ENCODE assay signal across 9 mouse cellular contexts in the genomic region with DNA sequence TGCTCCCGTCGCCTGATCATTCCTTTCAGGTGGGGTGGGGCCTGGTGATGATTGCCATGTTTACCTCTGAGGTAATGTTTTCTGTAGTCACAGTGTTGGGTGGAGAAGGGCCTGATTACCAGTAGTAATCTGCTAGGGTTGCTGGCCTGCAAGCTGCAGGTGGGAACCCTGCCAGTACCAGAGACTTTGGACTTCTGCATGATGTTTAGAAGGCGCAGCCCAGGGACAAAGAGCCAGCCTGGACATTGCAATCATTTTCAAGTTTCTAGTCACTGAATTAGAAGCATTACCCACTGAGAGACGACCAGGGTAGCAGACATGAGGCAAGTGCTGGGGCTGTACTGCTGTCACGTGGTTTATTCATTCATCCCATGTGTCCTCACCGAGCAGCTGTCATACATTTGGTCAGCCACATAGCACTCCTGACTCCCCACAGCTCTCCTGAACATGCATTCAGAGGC.
DNase-seq lines count a peak whose midpoint lies in the region; ATAC-seq and TF ChIP-seq lines count a peak whose summit lies in the region.
"Had no signal": no experiment of that assay in that cellular context is flagged by ENCODE, and none has a peak within 500 bp of the region (broad histone marks: within the 10 kb centered on the region; RNA-seq: fewer than 3 reads in every experiment).

No protein-coding gene starts in this region.

- H3K9me3 ChIP-seq in heart, embryonic 16.5 days (replicated peaks; ENCODE audit: control insufficient read depth, low read length), result no peaks in the 10 kb centered on the region
- H3K9me3 ChIP-seq in limb, embryonic 14.5 days (ENCODE audit: control insufficient read depth, low read length), result no peaks in the 10 kb centered on the region
- H3K9me3 ChIP-seq: lung, embryonic 15.5 days had no signal

- no peaks in the 10 kb centered on the region for H3K27me3 ChIP-seq in heart, embryonic 16.5 days (ENCODE audit: control insufficient read depth, insufficient read depth, low read length)
- no peaks in the 10 kb centered on the region for H3K27me3 ChIP-seq in limb, embryonic 14.5 days (ENCODE audit: control insufficient read depth, insufficient read depth, low read length)
- H3K27me3 ChIP-seq: lung, embryonic 15.5 days had no signal

- no peak overlapping the region for H3K9ac ChIP-seq in heart, embryonic 16.5 days (ENCODE audit: low read length)
- H3K9ac ChIP-seq in limb, embryonic 14.5 days (ENCODE audit: low read depth, low read length, severe bottlenecking), result no peak overlapping the region
- H3K9ac ChIP-seq: lung, embryonic 15.5 days had no signal

- no peak for TF ChIP-seq POLR2A in limb, embryonic 14.5 days (IDR thresholded peaks at IDR 0.05; ENCODE audit: borderline replicate concordance, extremely low read depth, insufficient read depth, insufficient read length)

- WGBS in heart, embryonic 16.5 days, result 64% methylated on average over 6 of the region's 6 CpGs
- WGBS in limb, embryonic 14.5 days, result 63% methylated on average over 6 of the region's 6 CpGs

- H3K27ac ChIP-seq in heart, embryonic 16.5 days (ENCODE audit: low read length), result no peak overlapping the region
- H3K27ac ChIP-seq in limb, embryonic 14.5 days (replicated peaks; ENCODE audit: low read depth, low read length), result no peak overlapping the region
- H3K27ac ChIP-seq: lung, embryonic 15.5 days had no signal

- no peaks in the 10 kb centered on the region for H3K36me3 ChIP-seq in heart, embryonic 16.5 days (ENCODE audit: control insufficient read depth, insufficient read depth)
- no peaks in the 10 kb centered on the region for H3K36me3 ChIP-seq in limb, embryonic 14.5 days (ENCODE audit: control insufficient read depth, insufficient read depth, low read length)
- H3K36me3 ChIP-seq: lung, embryonic 15.5 days had no signal

- no peak overlapping the region for H3K4me2 ChIP-seq in heart, embryonic 16.5 days (ENCODE audit: low read depth, low read length)
- H3K4me2 ChIP-seq in limb, embryonic 14.5 days (replicated peaks; ENCODE audit: low read depth, low read length, severe bottlenecking), result no peak overlapping the region
- H3K4me2 ChIP-seq: lung, embryonic 15.5 days had no signal

- H3K4me1 ChIP-seq in heart, embryonic 16.5 days (ENCODE audit: control insufficient read depth, insufficient read depth, low read length), result no peaks in the 10 kb centered on the region
- no peaks in the 10 kb centered on the region for H3K4me1 ChIP-seq in limb, embryonic 14.5 days (ENCODE audit: control insufficient read depth, insufficient read depth, low read length)
- H3K4me1 ChIP-seq: lung, embryonic 15.5 days had no signal

- H3K4me3 ChIP-seq in heart, embryonic 16.5 days (ENCODE audit: low read length), result no peak overlapping the region
- H3K4me3 ChIP-seq in limb, embryonic 14.5 days (replicated peaks; ENCODE audit: low read length), result no peak overlapping the region
- H3K4me3 ChIP-seq: lung, embryonic 15.5 days had no signal

- peak; percentile 12 for DNase-seq in retina, embryonic 14.5 days (ENCODE audit: low spot score)
- DNase-seq in retina, postnatal 1 day, result no peak
- DNase-seq in limb, embryonic 14.5 days (ENCODE audit: low spot score), result peak; percentile 20
- DNase-seq in yolk sac, embryonic 10.5 days (ENCODE audit: low spot score), result peak; percentile 68
- DNase-seq in urinary bladder, postnatal 4 days (ENCODE audit: low spot score in 2 of 2), result no peak
- DNase-seq in left cerebral cortex, adult 18-20 months (ENCODE audit: low spot score in 2 of 2), result no peak

- peak; percentile 18; the same call in 1 of the 2 replicates for ATAC-seq in heart, embryonic 16.5 days (replicated peaks; ENCODE audit: extremely low read depth, insufficient read depth, low FRiP score)
- peak; percentile 74; the same call in 1 of the 2 replicates for ATAC-seq in limb, embryonic 14.5 days (ENCODE audit: low FRiP score, low read depth)
- ATAC-seq: forebrain, embryonic 16.5 days had no signal

Comparison
In these comparisons a context has a peak if more than half of its experiments do, and no peak if none do; other contexts are left out.
1. DNase-seq: peak in retina, embryonic 14.5 days (single experiment), limb, embryonic 14.5 days (single experiment) and yolk sac, embryonic 10.5 days (single experiment); none in retina, postnatal 1 day (single experiment), urinary bladder, postnatal 4 days (0 of 2) and left cerebral cortex, adult 18-20 months (0 of 2).